Mouse (Mus musculus) lung, postnatal 10 days (tissue): ENCODE measurements around the gene Vstm5.
A peak's percentile ranks its signal among the peaks of the same experiment; 100 is the strongest.
"Not testable (repeated sequence)": the region's sequence is repeated elsewhere in the genome, so short reads cannot be mapped to it uniquely, and the experiment has no call there.

ENCODE experiments used
- DNase-seq: peaks from one replicate; pipeline ENCODE4 v3.0.0; 2021

The Vstm5 gene

GRCm38 (mm10) chr9:15239042-15239925 lies at the start of gene Vstm5:
Gene Vstm5, plus strand, starts transcription at chr9:15239045.
- DNase-seq: peak; percentile 21

- DNase-seq: not testable (repeated sequence)
These were observed 44.0 kb upstream of the Vstm5 start for GRCm38 (mm10) chr9:15194806-15195205.

- no peak for DNase-seq
These were observed 32.2 kb upstream of the Vstm5 start for GRCm38 (mm10) chr9:15206631-15207030.

GRCm38 (mm10) chr9:15209320-15209719 lies 29.5 kb upstream of the Vstm5 start:
- DNase-seq: no peak

GRCm38 (mm10) chr9:15211876-15212275 lies 27.0 kb upstream of the Vstm5 start:
- peak; percentile 23 for DNase-seq

GRCm38 (mm10) chr9:15213695-15214094 lies 25.1 kb upstream of the Vstm5 start:
- DNase-seq: no peak

GRCm38 (mm10) chr9:15224912-15225311 lies 13.9 kb upstream of the Vstm5 start:
- DNase-seq: no peak

- no peak for DNase-seq
These were observed 6.4 kb upstream of the Vstm5 start for GRCm38 (mm10) chr9:15232445-15232844.

GRCm38 (mm10) chr9:15233604-15234003 lies 5.2 kb upstream of the Vstm5 start:
- no peak for DNase-seq

- no peak for DNase-seq
These were observed 2.9 kb upstream of the Vstm5 start for GRCm38 (mm10) chr9:15235986-15236385.

- peak; percentile 33 for DNase-seq
These were observed 1.1 kb upstream of the Vstm5 start for GRCm38 (mm10) chr9:15237516-15238296.

GRCm38 (mm10) chr9:15238297-15238990 lies 401 bp upstream of the Vstm5 start:
- DNase-seq: peak; percentile 26

- no peak for DNase-seq
These were observed 1.2 kb downstream of the Vstm5 start for GRCm38 (mm10) chr9:15240006-15240405.

GRCm38 (mm10) chr9:15240863-15241595 lies 2.2 kb downstream of the Vstm5 start:
- DNase-seq: no peak

- DNase-seq: peak; percentile 76
These were observed 2.7 kb downstream of the Vstm5 start for GRCm38 (mm10) chr9:15241596-15241939.

GRCm38 (mm10) chr9:15242130-15242529 lies 3.3 kb downstream of the Vstm5 start:
- DNase-seq: no peak

GRCm38 (mm10) chr9:15245319-15246075 lies 6.7 kb downstream of the Vstm5 start:
- DNase-seq: no peak

- no peak for DNase-seq
These were observed 11.5 kb downstream of the Vstm5 start for GRCm38 (mm10) chr9:15250376-15250775.

GRCm38 (mm10) chr9:15252196-15252595 lies 13.4 kb downstream of the Vstm5 start:
- no peak for DNase-seq

- DNase-seq: no peak
These were observed 15.7 kb downstream of the Vstm5 start for GRCm38 (mm10) chr9:15254501-15254900.

- DNase-seq: no peak
These were observed 17.4 kb downstream of the Vstm5 start for GRCm38 (mm10) chr9:15256214-15256613.

GRCm38 (mm10) chr9:15261980-15262379 lies 23.1 kb downstream of the Vstm5 start:
- no peak for DNase-seq
